Mouse (Mus musculus) spleen, adult 2 months (tissue): ENCODE measurements around the gene Eif2b3. TPM values are rescaled to one million over a fixed set of nuclear protein-coding genes. Genes with fewer than 3 reads are reported as not detected.
A peak's percentile ranks its signal among the peaks of the same experiment; 100 is the strongest.

Experiments used
- DNase-seq, 2 experiments: peaks; one replicate each; pipeline versions ENCODE4 v3.0.0 to v3.0.0-alpha.2; 2012 to 2021; ENCODE audit warnings: low spot score in 2 of 2, low read depth in 1 of 2
- H3K27ac ChIP-seq: fragments of 200-500 bp; 2 replicates; pipeline ENCODE4 v1.5.1; 2012; ENCODE audit warnings: low read length, inconsistent platforms; ENCODE audit not compliant: insufficient read depth
- H3K27me3 ChIP-seq: fragments of 200-500 bp; 2 replicates; pipeline ENCODE4 v1.6.1; 2012; ENCODE audit warnings: mild to moderate bottlenecking, moderate library complexity, low read length, inconsistent platforms; ENCODE audit not compliant: control insufficient read depth, insufficient read depth
- H3K36me3 ChIP-seq: fragments of 200-500 bp; 2 replicates; pipeline ENCODE4 v1.6.1; 2012; ENCODE audit warnings: mild to moderate bottlenecking, low read length, inconsistent platforms; ENCODE audit not compliant: control insufficient read depth, insufficient read depth
- H3K4me1 ChIP-seq: fragments of 200-500 bp; 2 replicates; pipeline ENCODE4 v1.6.1; 2011; ENCODE audit warnings: inconsistent platforms; ENCODE audit not compliant: control insufficient read depth, insufficient read depth, insufficient read length
- H3K4me3 ChIP-seq: fragments of 200-500 bp; 2 replicates; pipeline ENCODE4 v1.5.1; 2011; ENCODE audit warnings: mild to moderate bottlenecking, inconsistent platforms; ENCODE audit not compliant: insufficient read depth, insufficient read length; ENCODE audit errors: extremely low read depth
- CTCF ChIP-seq: fragments of 200-500 bp; IDR thresholded peaks from 2 replicates; pipeline ENCODE4 v1.5.1; 2011; ENCODE audit warnings: mild to moderate bottlenecking, inconsistent platforms; ENCODE audit not compliant: insufficient read depth, insufficient read length, insufficient replicate concordance; ENCODE audit errors: extremely low read depth
- POLR2A ChIP-seq: fragments of 200-500 bp; IDR thresholded peaks from 2 replicates; pipeline ENCODE4 v1.6.1; 2011; ENCODE audit warnings: low read depth, low read length, inconsistent platforms
- whole genome bisulfite sequencing: fragments of 180-500 bp; shearing (Covaris S2); methylation state at CpG from one replicate; pipeline ENCODE4 v1.1.7; 2018; 5-methylcytosine and 5-hydroxymethylcytosine counted together
- polyA plus RNA-seq: library from polyadenylated mRNA; depleted of rRNA; stranded (reverse); fragments of >200 nt; gene quantifications from 2 replicates; pipeline ENCODE4 v1.2.3, GENCODE M21; 2012; rRNA removed

The Eif2b3 gene
- 3.6 TPM in 2 replicates for polyA plus RNA-seq

DNA sequence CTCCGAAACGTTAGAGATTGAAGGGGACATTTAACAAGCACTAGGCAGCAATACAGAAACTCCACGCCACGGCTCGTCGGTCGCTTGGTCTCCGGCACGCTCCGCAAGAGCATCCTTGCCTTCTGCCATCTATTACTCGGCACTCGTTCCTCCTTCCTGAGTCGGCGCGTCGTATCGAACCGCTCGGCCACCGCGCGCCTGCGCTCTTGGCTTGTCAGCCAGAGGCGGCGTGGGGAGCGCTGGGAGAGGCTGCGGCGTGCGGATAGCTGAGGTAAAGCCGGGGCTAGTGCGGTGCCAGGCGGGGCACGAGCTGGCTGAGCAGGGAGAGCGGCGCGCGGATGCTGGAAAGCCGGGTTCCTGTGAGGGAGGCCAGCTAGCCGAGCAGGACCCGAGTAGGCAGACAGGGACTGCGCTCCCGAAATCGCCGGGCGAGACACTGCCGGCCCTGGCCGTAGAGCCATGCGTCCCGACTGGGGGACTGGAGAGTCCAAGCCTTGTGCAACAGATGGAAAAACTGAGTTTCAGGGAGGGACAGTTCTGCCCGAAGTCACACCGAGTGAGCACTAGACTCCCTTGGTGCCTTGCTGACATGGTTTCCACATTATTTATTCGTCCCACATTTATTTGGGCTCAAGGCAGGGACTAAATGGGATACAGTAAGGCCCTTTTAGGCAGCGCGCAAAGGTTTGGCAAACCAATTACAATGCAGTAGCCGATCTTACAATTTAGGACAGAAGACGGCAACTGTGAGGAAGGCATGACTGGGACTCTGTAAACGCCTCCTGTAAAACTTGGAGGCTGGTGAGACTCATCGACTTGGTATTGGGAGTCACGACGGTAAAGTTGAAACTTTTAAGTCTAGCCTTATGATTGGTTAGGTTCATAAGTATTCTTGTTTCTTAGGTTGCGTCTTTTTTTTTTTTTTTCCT, at the start of gene Eif2b3:
Eif2b3 (plus strand) TSS at position 197 of the 929 bp plus-strand sequence.
- H3K27me3 ChIP-seq: no peaks in the 10 kb centered on the region
- DNase-seq: peak; percentile 72 to 88
- H3K4me3 ChIP-seq: peak within 1 kb of the TSS; percentile 96
- no peak within 1 kb of the TSS for H3K27ac ChIP-seq
- TF ChIP-seq CTCF (no peak), POLR2A (peak; percentile 69)
- under 1% methylated on average over 61 of the region's 61 CpGs for WGBS
- peaks cover 8% of the 10 kb centered on the region for H3K36me3 ChIP-seq
- no peaks in the 10 kb centered on the region for H3K4me1 ChIP-seq

DNA sequence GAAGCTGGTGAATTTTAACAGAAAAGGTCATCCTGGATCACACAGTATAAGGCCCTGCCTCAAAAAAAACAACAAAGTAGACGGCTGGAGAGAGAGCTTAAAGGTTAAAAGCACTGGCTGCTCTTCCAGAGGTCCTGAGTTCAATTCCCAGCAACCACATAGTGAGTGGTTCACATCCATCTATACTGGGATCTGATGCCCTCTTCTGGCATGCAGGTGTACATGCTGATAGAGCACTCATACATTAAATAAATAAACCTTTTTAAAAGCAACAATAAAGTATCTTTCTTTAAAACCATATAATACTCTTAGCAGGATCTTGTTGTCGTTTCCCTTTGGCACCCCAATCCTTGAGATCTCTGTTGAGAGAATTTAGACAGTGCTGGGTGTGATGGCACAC, 42.7 kb upstream of the Eif2b3 start:
- no peak for DNase-seq
- Histone ChIP-seq H3K4me3 (no peak overlapping the region), H3K27ac (no peak overlapping the region), H3K36me3 (no peaks in the 10 kb centered on the region), H3K27me3 (no peaks in the 10 kb centered on the region; the same call in 1 of the 2 replicates), H3K4me1 (no peaks in the 10 kb centered on the region)
- 72% methylated on average over 2 of the region's 2 CpGs for WGBS
- TF ChIP-seq POLR2A (no peak), CTCF (no peak)

DNA sequence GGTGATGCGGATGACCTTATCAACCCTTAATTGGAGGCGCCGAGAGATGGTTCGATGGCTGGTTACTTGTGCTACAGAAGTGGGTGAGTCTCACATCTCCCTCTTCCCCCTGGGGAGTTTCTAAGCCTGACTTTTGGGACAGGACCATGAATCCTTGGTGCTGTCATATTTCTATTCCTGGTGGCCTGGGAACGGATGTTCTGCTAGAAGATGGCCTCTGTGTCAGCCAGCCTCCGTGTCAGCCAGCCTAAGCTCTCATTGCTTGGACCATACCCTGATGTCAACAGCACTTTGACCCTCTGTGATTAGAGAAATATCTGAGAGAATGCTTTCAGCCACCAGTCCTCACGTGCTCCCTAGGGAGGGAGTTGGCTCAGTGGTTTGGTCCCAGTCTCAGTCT, 33.5 kb upstream of the Eif2b3 start:
- no peak for DNase-seq
- H3K36me3 ChIP-seq: 0 out of 2 replicates have a peak, but pooled peaks cover 2% of the 10 kb centered on the region
- no peak overlapping the region for H3K27ac ChIP-seq
- no peak overlapping the region for H3K4me3 ChIP-seq
- TF ChIP-seq POLR2A (no peak), CTCF (no peak)
- H3K27me3 ChIP-seq: no peaks in the 10 kb centered on the region
- WGBS: 85% methylated on average over 7 of the region's 7 CpGs
- no peaks in the 10 kb centered on the region for H3K4me1 ChIP-seq

DNA sequence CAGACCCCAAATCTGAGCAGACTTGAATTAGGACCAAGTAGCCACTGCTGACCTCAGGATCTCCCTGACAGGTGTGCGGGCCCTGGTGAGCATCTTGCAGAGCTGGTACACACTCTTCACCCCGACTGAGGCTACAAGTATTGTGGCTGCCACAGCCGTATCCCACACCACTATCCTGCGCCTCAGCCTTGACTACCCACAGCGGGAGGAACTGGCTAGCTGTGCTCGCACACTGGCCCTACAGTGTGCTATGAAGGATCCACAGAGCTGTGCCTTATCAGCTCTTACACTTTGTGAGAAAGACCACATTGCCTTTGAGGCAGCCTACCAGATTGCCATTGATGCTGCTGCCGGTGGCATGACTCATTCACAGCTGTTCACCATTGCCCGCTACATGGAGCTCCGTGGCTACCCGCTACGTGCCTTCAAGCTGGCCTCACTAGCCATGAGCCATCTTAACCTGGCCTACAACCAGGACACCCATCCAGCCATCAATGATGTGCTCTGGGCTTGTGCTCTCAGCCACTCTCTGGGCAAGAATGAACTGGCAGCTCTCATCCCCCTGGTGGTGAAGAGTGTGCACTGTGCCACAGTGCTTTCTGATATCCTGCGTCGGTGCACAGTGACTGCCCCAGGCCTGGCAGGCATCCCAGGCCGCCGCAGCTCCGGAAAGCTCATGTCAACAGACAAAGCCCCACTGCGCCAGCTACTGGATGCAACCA, 32.6 kb upstream of the Eif2b3 start:
- WGBS: 60% methylated on average over 17 of the region's 17 CpGs
- H3K4me1 ChIP-seq: no peaks in the 10 kb centered on the region; the same call in 1 of the 2 replicates
- peak in 1 of 2 experiments; percentile 28 for DNase-seq
- no peak overlapping the region for H3K4me3 ChIP-seq
- no peak overlapping the region for H3K27ac ChIP-seq
- no peaks in the 10 kb centered on the region for H3K27me3 ChIP-seq
- H3K36me3 ChIP-seq: 0 out of 2 replicates have a peak, but pooled peaks cover 2% of the 10 kb centered on the region
- peak; percentile 43; the same call in 1 of the 2 replicates for TF ChIP-seq CTCF
- no peak for TF ChIP-seq POLR2A

DNA sequence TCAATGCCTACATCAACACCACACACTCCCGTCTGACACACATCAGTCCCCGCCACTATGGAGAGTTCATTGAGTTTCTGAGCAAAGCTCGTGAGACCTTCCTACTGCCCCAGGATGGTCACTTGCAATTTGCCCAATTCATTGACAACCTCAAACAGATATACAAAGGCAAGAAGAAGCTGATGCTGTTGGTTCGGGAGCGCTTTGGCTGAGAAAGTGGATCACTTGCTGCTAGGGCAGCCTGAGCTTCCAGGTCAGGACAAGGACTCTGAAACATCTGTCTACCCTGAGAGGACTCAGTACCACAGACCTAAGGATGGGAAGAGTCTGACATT, 32.1 kb upstream of the Eif2b3 start:
- no peak overlapping the region for H3K4me3 ChIP-seq

DNA sequence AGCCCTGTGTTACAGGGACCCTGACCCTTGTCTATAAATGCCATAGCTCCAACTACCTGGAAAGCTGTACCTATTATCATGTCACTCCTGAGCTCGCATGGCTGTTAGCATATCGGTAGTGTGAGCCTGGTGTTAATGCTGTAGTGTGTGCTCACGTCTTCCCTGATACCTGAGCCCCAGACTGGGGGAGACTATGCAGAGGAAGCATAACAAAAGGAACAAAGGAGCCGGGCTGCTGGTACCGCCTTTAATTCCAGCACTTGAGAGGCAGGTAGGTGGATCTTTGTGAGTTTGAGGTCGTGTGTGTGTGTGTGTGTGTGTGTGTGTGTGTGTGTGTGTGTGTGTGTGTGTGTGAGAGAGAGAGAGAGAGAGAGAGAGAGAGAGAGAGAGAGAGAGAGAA, 29.5 kb upstream of the Eif2b3 start:
- 92% methylated on average over 6 of the region's 6 CpGs for WGBS
- TF ChIP-seq POLR2A (no peak), CTCF (no peak)
- no peaks in the 10 kb centered on the region for H3K27me3 ChIP-seq
- no peak overlapping the region for H3K4me3 ChIP-seq
- H3K36me3 ChIP-seq: 0 out of 2 replicates have a peak, but pooled peaks cover 2% of the 10 kb centered on the region
- H3K27ac ChIP-seq: no peak overlapping the region
- no peaks in the 10 kb centered on the region; the same call in none of the 2 replicates for H3K4me1 ChIP-seq
- DNase-seq: no peak

More for the DNA sequence above, 32.1 kb upstream of the Eif2b3 start:
- Histone ChIP-seq H3K27ac (no peak overlapping the region), H3K36me3 (0 out of 2 replicates have a peak, but pooled peaks cover 2% of the 10 kb centered on the region), H3K4me1 (no peaks in the 10 kb centered on the region; the same call in 1 of the 2 replicates), H3K27me3 (no peaks in the 10 kb centered on the region)
- no peak for DNase-seq
- 62% methylated on average over 5 of the region's 5 CpGs for WGBS
- TF ChIP-seq CTCF: no peak
- TF ChIP-seq POLR2A: no peak
